Mouse (Mus musculus) spleen, adult 2 months (tissue): ENCODE data around the gene Fanca. TPM values are rescaled to one million over a fixed set of nuclear protein-coding genes. Genes with fewer than 3 reads are reported as not detected.

Experiments used
- DNase-seq, 2 experiments: peaks; one replicate each; pipeline versions ENCODE4 v3.0.0 to v3.0.0-alpha.2; 2012 to 2021; ENCODE audit warnings: low spot score in 2 of 2, low read depth in 1 of 2
- H3K27ac ChIP-seq: fragments of 200-500 bp; 2 replicates; pipeline ENCODE4 v1.5.1; 2012; ENCODE audit warnings: low read length, inconsistent platforms; ENCODE audit not compliant: insufficient read depth
- H3K27me3 ChIP-seq: fragments of 200-500 bp; 2 replicates; pipeline ENCODE4 v1.6.1; 2012; ENCODE audit warnings: mild to moderate bottlenecking, moderate library complexity, low read length, inconsistent platforms; ENCODE audit not compliant: control insufficient read depth, insufficient read depth
- H3K36me3 ChIP-seq: fragments of 200-500 bp; 2 replicates; pipeline ENCODE4 v1.6.1; 2012; ENCODE audit warnings: mild to moderate bottlenecking, low read length, inconsistent platforms; ENCODE audit not compliant: control insufficient read depth, insufficient read depth
- H3K4me1 ChIP-seq: fragments of 200-500 bp; 2 replicates; pipeline ENCODE4 v1.6.1; 2011; ENCODE audit warnings: inconsistent platforms; ENCODE audit not compliant: control insufficient read depth, insufficient read depth, insufficient read length
- H3K4me3 ChIP-seq: fragments of 200-500 bp; 2 replicates; pipeline ENCODE4 v1.5.1; 2011; ENCODE audit warnings: mild to moderate bottlenecking, inconsistent platforms; ENCODE audit not compliant: insufficient read depth, insufficient read length; ENCODE audit errors: extremely low read depth
- CTCF ChIP-seq: fragments of 200-500 bp; IDR thresholded peaks from 2 replicates; pipeline ENCODE4 v1.5.1; 2011; ENCODE audit warnings: mild to moderate bottlenecking, inconsistent platforms; ENCODE audit not compliant: insufficient read depth, insufficient read length, insufficient replicate concordance; ENCODE audit errors: extremely low read depth
- POLR2A ChIP-seq: fragments of 200-500 bp; IDR thresholded peaks from 2 replicates; pipeline ENCODE4 v1.6.1; 2011; ENCODE audit warnings: low read depth, low read length, inconsistent platforms
- WGBS: fragments of 180-500 bp; shearing (Covaris S2); methylation state at CpG from one replicate; pipeline ENCODE4 v1.1.7; 2018; 5-methylcytosine and 5-hydroxymethylcytosine counted together
- polyA plus RNA-seq: library from polyadenylated mRNA; depleted of rRNA; stranded (reverse); fragments of >200 nt; gene quantifications from 2 replicates; pipeline ENCODE4 v1.2.3, GENCODE M21; 2012

The Fanca gene
- polyA plus RNA-seq, 1 experiment: 55.7 TPM

DNA sequence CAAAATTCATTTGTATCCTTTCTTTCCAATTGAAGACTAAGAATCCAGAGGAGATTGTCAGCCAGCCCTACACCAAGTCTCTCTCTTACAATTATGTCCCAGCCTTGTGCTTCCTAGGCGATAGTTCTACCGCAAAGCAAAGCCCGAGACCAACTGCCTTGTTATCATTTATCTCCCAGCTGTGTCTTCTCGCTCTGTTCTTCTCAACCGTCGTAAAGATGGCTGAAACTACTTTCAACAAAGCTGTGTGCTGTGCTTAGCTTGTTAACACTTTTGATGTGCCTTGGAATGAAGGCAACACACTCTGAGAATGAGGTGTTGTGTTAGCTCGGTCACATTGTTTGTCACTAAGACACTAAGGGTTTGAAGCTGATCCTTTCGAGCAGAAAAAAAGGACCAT, 13.4 kb upstream of the Fanca start:
- Histone ChIP-seq H3K4me3 (no peak overlapping the region), H3K4me1 (peaks cover 10% of the 10 kb centered on the region), H3K27ac (no peak overlapping the region), H3K27me3 (peaks cover 8% of the 10 kb centered on the region), H3K36me3 (no peaks in the 10 kb centered on the region)
- WGBS: 36% methylated on average over 8 of the region's 8 CpGs
- no peak for DNase-seq
- no peak for TF ChIP-seq POLR2A
- no peak for TF ChIP-seq CTCF

- Histone ChIP-seq H3K4me1 (peaks cover 10% of the 10 kb centered on the region), H3K27me3 (peaks cover 8% of the 10 kb centered on the region), H3K27ac (no peak overlapping the region), H3K4me3 (no peak overlapping the region), H3K36me3 (no peaks in the 10 kb centered on the region)
- TF ChIP-seq POLR2A: no peak
- no peak for TF ChIP-seq CTCF
- DNase-seq: no peak
- 83% methylated on average over 2 of the region's 2 CpGs for WGBS
These were observed 12.9 kb upstream of the Fanca start for GRCm38 (mm10) chr8:123331301-123331700.

- 57% methylated on average over 6 of the region's 6 CpGs for WGBS
- peaks cover 8% of the 10 kb centered on the region for H3K27me3 ChIP-seq
- TF ChIP-seq CTCF (no peak), POLR2A (no peak)
- H3K27ac ChIP-seq: no peak overlapping the region
- no peaks in the 10 kb centered on the region for H3K36me3 ChIP-seq
- H3K4me1 ChIP-seq: peaks cover 10% of the 10 kb centered on the region
- DNase-seq: no peak
- no peak overlapping the region for H3K4me3 ChIP-seq
These were observed 12.3 kb upstream of the Fanca start for GRCm38 (mm10) chr8:123330701-123331100.

GRCm38 (mm10) chr8:123329961-123330360, 11.6 kb upstream of the Fanca start:
- no peak overlapping the region for H3K27ac ChIP-seq
- 82% methylated on average over 5 of the region's 5 CpGs for WGBS
- no peak overlapping the region for H3K4me3 ChIP-seq
- TF ChIP-seq CTCF (no peak), POLR2A (no peak)
- no peak for DNase-seq
- peaks cover 8% of the 10 kb centered on the region for H3K27me3 ChIP-seq
- H3K4me1 ChIP-seq: peaks cover 10% of the 10 kb centered on the region
- no peaks in the 10 kb centered on the region for H3K36me3 ChIP-seq

- 33% methylated on average over 4 of the region's 4 CpGs for WGBS
- H3K27me3 ChIP-seq: peaks cover 8% of the 10 kb centered on the region
These were observed 11.0 kb upstream of the Fanca start for GRCm38 (mm10) chr8:123329350-123329749.

DNA sequence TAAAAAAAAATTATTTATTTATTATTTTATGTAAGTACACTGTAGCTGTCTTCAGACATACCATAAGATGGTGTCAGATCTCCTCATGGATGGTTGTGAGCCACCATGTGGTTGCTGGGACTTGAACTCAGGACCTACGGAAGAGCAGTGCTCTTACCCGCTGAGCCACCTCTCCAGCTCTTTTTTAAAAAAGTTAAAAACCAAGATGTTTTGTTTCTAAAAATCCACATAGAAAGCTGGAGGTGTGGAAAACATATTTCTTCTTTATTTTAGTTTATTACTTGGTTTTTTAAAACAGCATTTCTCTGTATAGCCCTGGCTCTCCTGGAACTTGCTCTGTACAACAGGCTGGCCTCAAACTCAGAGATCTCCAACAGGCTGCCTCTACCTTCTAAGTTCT, 10.2 kb upstream of the Fanca start:
- Histone ChIP-seq H3K4me3 (no peak overlapping the region), H3K36me3 (no peaks in the 10 kb centered on the region), H3K27me3 (peaks cover 8% of the 10 kb centered on the region), H3K4me1 (peaks cover 10% of the 10 kb centered on the region), H3K27ac (no peak overlapping the region)
- no peak for DNase-seq
- TF ChIP-seq CTCF (no peak), POLR2A (no peak)
- 97% methylated on average over 2 of the region's 2 CpGs for WGBS

More at GRCm38 (mm10) chr8:123329350-123329749, 11.0 kb upstream of the Fanca start:
- TF ChIP-seq POLR2A (no peak), CTCF (no peak)
- Histone ChIP-seq H3K4me3 (no peak overlapping the region), H3K27ac (no peak overlapping the region), H3K4me1 (peaks cover 10% of the 10 kb centered on the region), H3K36me3 (no peaks in the 10 kb centered on the region)
- DNase-seq: no peak

- WGBS: 30% methylated on average over 7 of the region's 7 CpGs
- no peaks in the 10 kb centered on the region; the same call in 1 of the 2 replicates for H3K4me1 ChIP-seq
- no peak overlapping the region for H3K27ac ChIP-seq
- no peak overlapping the region for H3K4me3 ChIP-seq
- H3K27me3 ChIP-seq: no peaks in the 10 kb centered on the region
- H3K36me3 ChIP-seq: no peaks in the 10 kb centered on the region
- peak; percentile 25 to 65 for DNase-seq
- TF ChIP-seq POLR2A (no peak), CTCF (peak; percentile 31; the same call in 1 of the 2 replicates)
These were observed 1.3 kb upstream of the Fanca start for GRCm38 (mm10) chr8:123319522-123320164.
